Mouse (Mus musculus) heart, postnatal 36 days (tissue): Measurements from ENCODE around the gene Imp4. TPM values are rescaled to one million over a fixed set of nuclear protein-coding genes. Genes with fewer than 3 reads are reported as not detected.

Source experiments
- microRNA-seq, 2 experiments: library from miRNA; unstranded; fragments of <30 nt; microRNA quantifications; one replicate each; pipeline ENCODE4 v1.2.0; 2021; ENCODE audit warnings: borderline number of aligned reads in 2 of 2
- total RNA-seq, 2 experiments: library from RNA; stranded (reverse); gene quantifications; 2 replicates each; pipeline ENCODE4 v1.2.3; 2021

Gene Imp4
- total RNA-seq, 2 experiments from 2014 or later, result 28.3 to 29.2 TPM

Small RNA genes lying within 50 kb of the gene (microRNA-seq; reads per million reads assigned to microRNA genes)
- 0.67 to 2.2 reads per million in 2 experiments for gene Mir5103

Other genes with a start within 250 kb of the Imp4 start
- gene Ccdc115, start 179 bp upstream of the Imp4 start, total RNA-seq, result 10 to 100 TPM; 14.1 to 15.2 TPM
- 1 to 10 TPM; 4.8 to 5.6 TPM for gene Ptpn18, start 19.9 kb downstream of the Imp4 start, total RNA-seq
- gene Prss39, start 58.6 kb downstream of the Imp4 start, total RNA-seq, result not detected
- gene Cfc1, start 95.8 kb downstream of the Imp4 start, total RNA-seq, result not detected
- not detected for gene Prss40, start 121.1 kb downstream of the Imp4 start, total RNA-seq
- not detected for gene Amer3, start 139.8 kb downstream of the Imp4 start, total RNA-seq